Mouse (Mus musculus): ENCODE results near the gene Aym1. TPM values are rescaled to one million over a fixed set of nuclear protein-coding genes. Genes with fewer than 3 reads are reported as not detected.
"Not testable (repeated sequence)": the region's sequence is repeated elsewhere in the genome, so short reads cannot be mapped to it uniquely, and the experiment has no call there.

Gene Aym1
- polyA plus RNA-seq, 1 experiment from 2014 or later, result not detected

- Histone ChIP-seq H3K4me1 (ENCODE audit: insufficient read depth) (no peaks in the 10 kb centered on the region), H3K4me2 (ENCODE audit: low read depth, low read length) (no peak overlapping the region), H3K27ac (ENCODE audit: low read depth) (no peak overlapping the region), H3K36me3 (replicated peaks; ENCODE audit: insufficient read depth, low read length) (no peaks in the 10 kb centered on the region), H3K4me3 (ENCODE audit: low read depth, low read length) (no peak overlapping the region), H3K9me3 (ENCODE audit: low read length) (0 out of 2 replicates have a peak, but pooled peaks cover 2% of the 10 kb centered on the region), H3K27me3 (ENCODE audit: insufficient read depth, low read length) (peaks cover 57% of the 10 kb centered on the region), H3K9ac (replicated peaks) (no peak overlapping the region)
- no peak for ATAC-seq
- TF ChIP-seq EP300 (IDR thresholded peaks at IDR 0.05; ENCODE audit: low read depth) (no peak), CTCF (IDR thresholded peaks at IDR 0.05; ENCODE audit: low read depth) (no peak)
- WGBS (ENCODE audit: insufficient replicate concordance), result 19% methylated on average over 9 of the region's 9 CpGs
- no peak for DNase-seq
Observed at GRCm38 (mm10) chr5:113336281-113336680, 20.8 kb upstream of the Aym1 start.

GRCm38 (mm10) chr5:113344635-113345386 lies 12.3 kb upstream of the Aym1 start:
- 28% methylated on average over 16 of the region's 16 CpGs for WGBS (ENCODE audit: insufficient replicate concordance)
- Histone ChIP-seq H3K27me3 (ENCODE audit: insufficient read depth, low read length) (peaks cover 36% of the 10 kb centered on the region), H3K9me3 (ENCODE audit: low read length) (no peaks in the 10 kb centered on the region), H3K4me3 (ENCODE audit: low read depth, low read length) (no peak overlapping the region), H3K9ac (replicated peaks) (no peak overlapping the region), H3K27ac (ENCODE audit: low read depth) (no peak overlapping the region), H3K36me3 (replicated peaks; ENCODE audit: insufficient read depth, low read length) (no peaks in the 10 kb centered on the region), H3K4me2 (ENCODE audit: low read depth, low read length) (no peak overlapping the region), H3K4me1 (ENCODE audit: insufficient read depth) (no peaks in the 10 kb centered on the region)
- no peak for ATAC-seq
- DNase-seq, result no peak
- no peak for TF ChIP-seq EP300 (IDR thresholded peaks at IDR 0.05; ENCODE audit: low read depth)
- TF ChIP-seq CTCF (IDR thresholded peaks at IDR 0.05; ENCODE audit: low read depth), result no peak

GRCm38 (mm10) chr5:113345781-113346180 lies 11.3 kb upstream of the Aym1 start:
- H3K27me3 ChIP-seq (ENCODE audit: insufficient read depth, low read length), result peaks cover 36% of the 10 kb centered on the region
- WGBS (ENCODE audit: insufficient replicate concordance), result 15% methylated on average over 11 of the region's 11 CpGs
- H3K27ac ChIP-seq (ENCODE audit: low read depth), result no peak overlapping the region
- H3K9ac ChIP-seq (replicated peaks), result no peak overlapping the region
- H3K4me3 ChIP-seq (ENCODE audit: low read depth, low read length), result no peak overlapping the region
- DNase-seq (no peak), ATAC-seq (no peak)
- H3K9me3 ChIP-seq (ENCODE audit: low read length), result no peaks in the 10 kb centered on the region
- H3K4me1 ChIP-seq (ENCODE audit: insufficient read depth), result no peaks in the 10 kb centered on the region
- no peaks in the 10 kb centered on the region for H3K36me3 ChIP-seq (replicated peaks; ENCODE audit: insufficient read depth, low read length)
- no peak for TF ChIP-seq EP300 (IDR thresholded peaks at IDR 0.05; ENCODE audit: low read depth)
- TF ChIP-seq CTCF (IDR thresholded peaks at IDR 0.05; ENCODE audit: low read depth), result no peak
- no peak overlapping the region for H3K4me2 ChIP-seq (ENCODE audit: low read depth, low read length)

GRCm38 (mm10) chr5:113346651-113347050 lies 10.4 kb upstream of the Aym1 start:
- not testable (repeated sequence) for H3K36me3 ChIP-seq (replicated peaks; ENCODE audit: insufficient read depth, low read length); H3K4me2 ChIP-seq (ENCODE audit: low read depth, low read length); H3K4me1 ChIP-seq (ENCODE audit: insufficient read depth); H3K9me3 ChIP-seq (ENCODE audit: low read length); H3K4me3 ChIP-seq (ENCODE audit: low read depth, low read length); DNase-seq; H3K27ac ChIP-seq (ENCODE audit: low read depth); ATAC-seq; H3K9ac ChIP-seq (replicated peaks)
- peaks cover 39% of the 10 kb centered on the region for H3K27me3 ChIP-seq (ENCODE audit: insufficient read depth, low read length)
- WGBS (ENCODE audit: insufficient replicate concordance), result 34% methylated on average over 6 of the region's 6 CpGs

DNA sequence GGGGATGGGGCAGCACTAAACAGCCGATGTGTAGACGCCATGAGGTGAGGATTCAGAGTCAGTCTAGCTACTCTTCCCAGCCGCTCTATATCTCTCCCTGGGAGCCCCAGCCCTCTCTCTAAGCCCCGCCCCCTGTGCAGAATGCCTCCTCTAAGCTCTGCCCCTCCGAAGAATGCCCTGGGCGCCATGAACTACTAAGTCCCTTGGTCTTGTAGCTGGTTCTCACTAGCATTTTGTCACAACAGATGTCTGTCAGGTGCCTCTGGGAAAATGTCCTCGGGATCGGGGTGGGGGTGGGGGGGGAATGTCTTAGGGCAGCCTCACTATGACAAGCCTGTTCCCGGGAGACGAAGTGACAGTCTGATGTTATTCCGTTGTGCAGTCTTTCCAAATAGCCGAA lies 9.5 kb upstream of the Aym1 start:
- no peak overlapping the region for H3K9ac ChIP-seq (replicated peaks)
- H3K36me3 ChIP-seq (replicated peaks; ENCODE audit: insufficient read depth, low read length), result no peaks in the 10 kb centered on the region
- H3K4me3 ChIP-seq (ENCODE audit: low read depth, low read length), result no peak overlapping the region
- TF ChIP-seq CTCF (IDR thresholded peaks at IDR 0.05; ENCODE audit: low read depth) (no peak), EP300 (IDR thresholded peaks at IDR 0.05; ENCODE audit: low read depth) (no peak)
- H3K4me1 ChIP-seq (ENCODE audit: insufficient read depth), result no peaks in the 10 kb centered on the region
- no peak overlapping the region for H3K27ac ChIP-seq (ENCODE audit: low read depth)
- no peak for ATAC-seq
- peaks cover 39% of the 10 kb centered on the region for H3K27me3 ChIP-seq (ENCODE audit: insufficient read depth, low read length)
- WGBS (ENCODE audit: insufficient replicate concordance), result 35% methylated on average over 12 of the region's 12 CpGs
- H3K4me2 ChIP-seq (ENCODE audit: low read depth, low read length), result no peak overlapping the region
- no peaks in the 10 kb centered on the region for H3K9me3 ChIP-seq (ENCODE audit: low read length)
- DNase-seq, result no peak

DNA sequence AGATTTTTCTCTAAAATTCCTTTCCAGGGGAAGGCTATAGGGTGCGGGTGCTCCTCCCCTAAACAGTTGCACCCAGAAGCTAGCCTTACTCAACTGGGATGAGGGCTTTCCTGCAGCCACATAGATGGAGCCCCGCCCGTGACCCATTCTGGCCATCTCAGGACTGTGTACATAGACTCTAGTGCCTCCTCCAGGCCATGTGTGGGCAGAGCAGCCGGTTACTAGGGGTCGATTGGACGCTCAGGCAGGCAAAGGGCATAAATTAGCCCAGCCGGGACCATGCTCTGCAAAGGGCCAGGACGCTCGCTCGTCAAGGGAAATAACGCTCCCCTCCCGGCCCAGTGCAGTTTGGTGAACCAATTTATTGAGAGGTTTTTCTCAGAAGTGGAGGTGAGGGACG lies 8.5 kb upstream of the Aym1 start:
- TF ChIP-seq CTCF (IDR thresholded peaks at IDR 0.05; ENCODE audit: low read depth) (no peak), EP300 (IDR thresholded peaks at IDR 0.05; ENCODE audit: low read depth) (no peak)
- Histone ChIP-seq H3K9ac (replicated peaks) (no peak overlapping the region), H3K9me3 (ENCODE audit: low read length) (no peaks in the 10 kb centered on the region), H3K36me3 (replicated peaks; ENCODE audit: insufficient read depth, low read length) (no peaks in the 10 kb centered on the region), H3K27ac (ENCODE audit: low read depth) (no peak overlapping the region), H3K27me3 (ENCODE audit: insufficient read depth, low read length) (peaks cover 44% of the 10 kb centered on the region), H3K4me3 (ENCODE audit: low read depth, low read length) (no peak overlapping the region), H3K4me2 (ENCODE audit: low read depth, low read length) (no peak overlapping the region), H3K4me1 (ENCODE audit: insufficient read depth) (no peaks in the 10 kb centered on the region)
- WGBS (ENCODE audit: insufficient replicate concordance), result 23% methylated on average over 13 of the region's 13 CpGs
- no peak for DNase-seq
- ATAC-seq, result no peak

Measured in liver, postnatal 0 days (tissue).